Mouse (Mus musculus) lung, embryonic 16.5 days (tissue): ENCODE results near the gene Pole2. TPM values are rescaled to one million over a fixed set of nuclear protein-coding genes. Genes with fewer than 3 reads are reported as not detected.

Experiments
- ATAC-seq: fragments of 200-750 bp; cut with Nextera tagmentation; 2 replicates; pipeline ENCODE4 v1.8.0; 2017; ENCODE audit warnings: low read depth, mild to moderate bottlenecking, moderate library complexity
- H3K27ac ChIP-seq: fragments of 300-500 bp; sonication (generic); 2 replicates; pipeline ENCODE4 v1.5.1; 2014; ENCODE audit warnings: mild to moderate bottlenecking, control low read depth, low read length
- H3K27me3 ChIP-seq: fragments of 300-500 bp; sonication (generic); 2 replicates; pipeline ENCODE4 v1.6.1; 2014; ENCODE audit warnings: low read depth, low read length, mixed read lengths; ENCODE audit not compliant: control insufficient read depth, insufficient read depth
- H3K36me3 ChIP-seq: fragments of 300-500 bp; sonication (generic); 2 replicates; pipeline ENCODE4 v1.6.1; 2014; ENCODE audit warnings: low read length; ENCODE audit not compliant: control insufficient read depth, insufficient read depth
- H3K4me1 ChIP-seq: fragments of 300-500 bp; sonication (generic); replicated peaks from 2 replicates; pipeline ENCODE4 v1.6.1; 2014; ENCODE audit warnings: low read length, mixed read lengths; ENCODE audit not compliant: control insufficient read depth, insufficient read depth
- H3K4me2 ChIP-seq: fragments of 300-500 bp; sonication (generic); 2 replicates; pipeline ENCODE4 v1.6.1; 2014; ENCODE audit warnings: low read depth, low read length, control low read depth
- H3K4me3 ChIP-seq: fragments of 300-500 bp; sonication (generic); 2 replicates; pipeline ENCODE4 v1.5.1; 2014; ENCODE audit warnings: mild to moderate bottlenecking, low read length, control low read depth
- H3K9ac ChIP-seq: fragments of 300-500 bp; sonication (generic); 2 replicates; pipeline ENCODE4 v1.6.1; 2014; ENCODE audit warnings: low read length, control low read depth
- H3K9me3 ChIP-seq: fragments of 300-500 bp; sonication (generic); 2 replicates; pipeline ENCODE4 v1.6.1; 2016; ENCODE audit warnings: low read length; ENCODE audit not compliant: control insufficient read depth
- WGBS: fragments of 180-500 bp; shearing (Covaris S2); extraction: QIAGEN DNeasy Blood & Tissue Kit; methylation state at CpG from one replicate; pipeline ENCODE4 v1.1.7; 2014; 5-methylcytosine and 5-hydroxymethylcytosine counted together
- polyA plus RNA-seq: library from polyadenylated mRNA; unstranded; fragments of >200 nt; fragmentation: Nextera tagmentation; extraction: Ambion mirVana; gene quantifications from 2 replicates; pipeline ENCODE4 v1.2.1, GENCODE M21; 2015

The Pole2 gene
- polyA plus RNA-seq, 1 experiment from 2014 or later, result 28.3 TPM

DNA sequence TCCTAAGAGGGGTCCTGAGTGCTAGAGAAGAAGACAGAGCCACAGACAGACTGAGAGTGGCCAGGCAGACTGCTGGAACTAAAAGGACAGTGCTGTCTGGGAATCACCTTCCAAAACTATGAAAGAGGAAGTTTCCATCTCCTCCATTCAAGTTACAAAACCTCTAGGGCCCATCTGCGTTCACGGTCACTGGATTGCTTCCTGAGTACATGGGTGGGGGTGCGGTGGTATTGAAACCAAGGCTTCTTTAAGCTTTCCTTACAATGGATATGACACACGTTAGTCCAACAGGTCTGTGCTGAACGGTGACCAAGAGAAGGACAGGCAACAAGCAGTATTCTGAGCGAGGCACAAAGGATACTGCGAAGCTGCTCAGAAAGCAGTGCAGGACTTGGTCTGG lies 13.6 kb downstream of the Pole2 start:
- no peak overlapping the region for H3K27ac ChIP-seq
- H3K9me3 ChIP-seq, result no peaks in the 10 kb centered on the region
- ATAC-seq, result no peak
- H3K4me3 ChIP-seq, result no peak overlapping the region
- 88% methylated on average over 7 of the region's 7 CpGs for WGBS
- no peaks in the 10 kb centered on the region for H3K27me3 ChIP-seq
- H3K4me2 ChIP-seq, result no peak overlapping the region
- no peaks in the 10 kb centered on the region for H3K4me1 ChIP-seq
- H3K36me3 ChIP-seq, result peaks cover 14% of the 10 kb centered on the region
- no peak overlapping the region for H3K9ac ChIP-seq

DNA sequence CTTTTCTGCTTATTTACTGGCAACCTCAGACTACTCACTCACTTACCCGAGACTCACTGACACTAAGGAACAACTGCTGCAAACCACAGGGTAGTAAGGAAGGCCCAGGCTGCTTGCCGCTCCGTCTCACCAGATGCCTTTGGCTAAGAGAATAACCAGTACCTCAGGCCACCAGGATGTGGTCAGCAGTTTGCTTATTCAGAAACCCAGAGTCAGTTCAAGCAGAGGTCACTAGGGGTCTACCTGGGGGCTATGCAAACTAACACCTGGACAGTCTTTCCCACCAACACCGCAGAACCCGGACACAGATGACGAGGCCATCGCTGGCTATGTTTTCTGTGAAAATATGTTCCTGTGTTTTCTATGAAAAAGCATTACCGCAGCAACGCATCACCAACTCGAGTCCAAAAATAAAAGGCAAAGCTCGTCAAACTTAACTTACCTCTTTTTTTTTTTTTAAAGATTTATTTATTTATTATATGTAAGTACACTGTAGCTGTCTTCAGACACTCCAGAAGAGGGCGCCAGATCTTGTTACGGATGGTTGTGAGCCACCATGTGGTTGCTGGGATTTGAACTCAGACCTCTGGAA lies 14.7 kb downstream of the Pole2 start:
- Histone ChIP-seq H3K9me3 (no peaks in the 10 kb centered on the region), H3K4me3 (no peak overlapping the region), H3K36me3 (peaks cover 19% of the 10 kb centered on the region), H3K9ac (no peak overlapping the region), H3K4me1 (no peaks in the 10 kb centered on the region), H3K27me3 (no peaks in the 10 kb centered on the region), H3K4me2 (no peak overlapping the region), H3K27ac (no peak overlapping the region)
- ATAC-seq, result no peak
- WGBS, result 87% methylated on average over 13 of the region's 13 CpGs

DNA sequence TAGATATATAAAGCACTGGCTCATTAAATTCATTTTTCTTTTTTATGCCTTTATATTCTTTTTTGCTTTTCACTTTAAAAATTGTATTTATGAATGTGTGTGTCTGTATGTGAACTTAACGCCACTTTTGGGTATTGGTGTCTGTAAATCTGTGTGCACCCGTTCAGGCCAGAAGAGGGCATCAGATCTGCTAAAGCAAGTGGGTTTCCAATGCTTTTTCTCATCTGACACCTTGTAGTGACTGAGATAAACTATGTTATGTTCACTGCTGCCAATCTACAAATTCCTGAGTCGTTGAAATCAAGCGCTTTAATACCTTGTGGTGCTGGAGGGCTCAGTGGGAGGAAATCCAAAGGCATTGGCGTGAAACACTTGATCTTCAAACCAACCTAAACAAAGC lies 16.9 kb downstream of the Pole2 start:
- H3K27ac ChIP-seq, result no peak overlapping the region
- no peak for ATAC-seq
- H3K4me1 ChIP-seq, result no peaks in the 10 kb centered on the region
- no peak overlapping the region for H3K4me3 ChIP-seq
- H3K9me3 ChIP-seq, result no peaks in the 10 kb centered on the region
- peaks cover 21% of the 10 kb centered on the region for H3K36me3 ChIP-seq
- H3K9ac ChIP-seq, result no peak overlapping the region
- H3K4me2 ChIP-seq, result no peak overlapping the region
- H3K27me3 ChIP-seq, result no peaks in the 10 kb centered on the region
- WGBS, result 68% methylated on average over 5 of the region's 5 CpGs

DNA sequence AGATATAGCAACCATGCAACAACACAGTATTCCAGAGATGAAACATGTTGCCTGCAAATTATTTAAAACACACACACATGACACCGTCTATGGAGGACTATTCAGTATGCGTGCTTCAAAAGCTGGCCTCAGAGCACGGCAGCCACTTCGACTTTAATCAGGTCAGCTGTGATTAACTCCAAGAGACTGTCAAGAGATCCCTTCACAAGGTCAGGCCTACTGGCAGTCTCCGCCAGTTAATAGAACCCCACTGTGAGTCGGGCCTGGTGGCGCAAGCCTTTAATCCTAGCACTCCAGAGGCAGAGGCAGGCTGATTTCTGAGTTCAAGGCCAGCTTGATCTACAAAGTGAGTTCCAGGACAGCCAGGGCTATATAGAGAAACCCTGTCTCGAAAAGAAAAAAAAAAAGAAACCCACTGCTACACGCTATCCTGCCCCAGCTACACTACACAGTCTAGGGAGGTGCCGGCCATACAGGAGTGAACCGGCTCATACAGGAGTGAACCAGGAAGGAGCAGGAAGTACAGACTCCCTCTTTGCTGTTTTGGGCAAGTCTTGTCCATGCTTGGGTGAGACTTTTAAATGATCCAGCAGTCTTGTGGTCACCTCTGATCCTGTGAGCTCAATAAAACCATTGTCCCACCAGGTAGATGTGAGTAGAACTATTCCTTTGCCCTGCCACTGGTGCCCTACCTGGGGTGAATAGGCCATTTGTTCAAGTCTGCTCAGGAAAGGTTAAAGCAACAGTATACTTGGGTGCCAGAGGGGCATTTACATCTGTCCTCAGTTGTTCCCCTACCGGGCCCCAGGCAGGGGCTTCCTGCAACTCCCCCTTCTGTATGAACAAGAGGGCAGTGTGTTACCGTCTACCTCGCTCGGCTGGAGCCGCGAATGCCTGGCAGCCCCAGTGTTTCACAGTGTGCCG lies 17.7 kb downstream of the Pole2 start:
- no peaks in the 10 kb centered on the region for H3K9me3 ChIP-seq
- H3K4me2 ChIP-seq, result no peak overlapping the region
- H3K4me1 ChIP-seq, result no peaks in the 10 kb centered on the region
- H3K4me3 ChIP-seq, result no peak overlapping the region
- WGBS, result 89% methylated on average over 18 of the region's 18 CpGs
- ATAC-seq, result no peak
- H3K27ac ChIP-seq, result no peak overlapping the region
- no peak overlapping the region for H3K9ac ChIP-seq
- H3K27me3 ChIP-seq, result no peaks in the 10 kb centered on the region
- H3K36me3 ChIP-seq, result peaks cover 19% of the 10 kb centered on the region

DNA sequence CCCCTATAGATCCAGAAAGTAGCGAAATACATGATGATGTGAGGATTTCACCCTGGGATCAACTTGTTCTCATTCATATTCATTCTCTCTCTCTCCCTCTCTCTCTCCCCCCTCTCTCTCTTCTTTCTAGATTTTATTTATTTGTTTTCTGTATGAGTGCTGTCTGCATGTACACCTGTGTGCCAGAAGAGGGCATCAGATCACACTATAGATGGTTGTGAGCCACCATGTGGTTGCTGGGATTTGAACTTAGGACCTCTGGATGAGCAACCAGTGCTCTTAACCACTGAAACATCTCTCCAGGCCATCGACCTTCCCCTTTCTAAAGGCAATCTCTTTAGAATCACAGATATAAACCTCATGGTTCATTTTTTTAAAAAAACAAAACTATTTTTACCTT lies 19.5 kb downstream of the Pole2 start:
- Histone ChIP-seq H3K4me2 (no peak overlapping the region), H3K36me3 (peaks cover 22% of the 10 kb centered on the region), H3K9me3 (no peaks in the 10 kb centered on the region), H3K4me3 (no peak overlapping the region), H3K27me3 (no peaks in the 10 kb centered on the region), H3K9ac (no peak overlapping the region), H3K4me1 (no peaks in the 10 kb centered on the region), H3K27ac (no peak overlapping the region)
- 92% methylated on average over 2 of the region's 2 CpGs for WGBS
- ATAC-seq, result no peak

DNA sequence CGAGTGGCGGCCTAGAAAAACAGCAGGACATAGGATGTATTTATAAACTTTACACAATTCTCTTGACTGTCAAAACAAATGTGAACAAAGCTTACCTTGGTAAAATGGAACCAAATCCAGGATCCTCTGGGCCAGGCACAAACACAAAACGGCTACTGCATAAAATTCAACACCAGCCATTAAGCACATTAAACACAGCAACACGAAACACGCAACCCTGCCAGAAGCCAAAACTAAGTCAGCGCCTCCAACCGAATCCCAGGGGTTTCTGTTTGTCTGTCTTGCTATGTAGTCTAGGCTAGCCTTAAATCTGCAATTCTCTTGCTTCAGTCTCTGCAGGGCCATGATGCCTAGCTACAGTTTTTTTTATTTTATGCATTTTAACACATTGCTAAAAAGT lies 20.1 kb downstream of the Pole2 start:
- H3K4me2 ChIP-seq, result no peak overlapping the region
- H3K9me3 ChIP-seq, result no peaks in the 10 kb centered on the region
- H3K36me3 ChIP-seq, result peaks cover 18% of the 10 kb centered on the region
- no peak overlapping the region for H3K27ac ChIP-seq
- no peaks in the 10 kb centered on the region for H3K4me1 ChIP-seq
- H3K9ac ChIP-seq, result no peak overlapping the region
- H3K4me3 ChIP-seq, result no peak overlapping the region
- H3K27me3 ChIP-seq, result no peaks in the 10 kb centered on the region
- no peak for ATAC-seq
- WGBS, result 93% methylated on average over 7 of the region's 7 CpGs

DNA sequence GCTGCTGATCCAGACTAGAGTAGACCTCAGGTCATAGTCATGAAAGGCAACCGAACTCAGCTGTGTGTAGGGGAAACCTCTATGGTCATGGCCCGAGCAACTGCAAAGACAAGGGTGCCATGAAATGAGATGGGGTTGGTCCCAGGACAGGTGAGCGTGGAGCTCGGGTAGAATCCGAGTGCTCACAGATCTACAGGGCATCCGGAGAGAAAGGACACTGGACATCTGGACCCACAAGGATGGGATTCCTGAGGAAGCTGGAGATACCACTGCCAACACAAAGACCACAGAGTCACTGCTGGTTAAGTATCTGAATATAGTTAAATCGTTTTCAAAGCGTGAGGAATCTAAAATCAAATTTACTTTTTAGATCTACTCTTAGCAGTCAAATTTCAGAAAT lies 20.6 kb downstream of the Pole2 start:
- ATAC-seq, result no peak
- Histone ChIP-seq H3K4me3 (no peak overlapping the region), H3K4me1 (no peaks in the 10 kb centered on the region), H3K9me3 (no peaks in the 10 kb centered on the region), H3K9ac (no peak overlapping the region), H3K36me3 (peaks cover 16% of the 10 kb centered on the region), H3K27me3 (no peaks in the 10 kb centered on the region), H3K27ac (no peak overlapping the region), H3K4me2 (no peak overlapping the region)
- 86% methylated on average over 8 of the region's 8 CpGs for WGBS

DNA sequence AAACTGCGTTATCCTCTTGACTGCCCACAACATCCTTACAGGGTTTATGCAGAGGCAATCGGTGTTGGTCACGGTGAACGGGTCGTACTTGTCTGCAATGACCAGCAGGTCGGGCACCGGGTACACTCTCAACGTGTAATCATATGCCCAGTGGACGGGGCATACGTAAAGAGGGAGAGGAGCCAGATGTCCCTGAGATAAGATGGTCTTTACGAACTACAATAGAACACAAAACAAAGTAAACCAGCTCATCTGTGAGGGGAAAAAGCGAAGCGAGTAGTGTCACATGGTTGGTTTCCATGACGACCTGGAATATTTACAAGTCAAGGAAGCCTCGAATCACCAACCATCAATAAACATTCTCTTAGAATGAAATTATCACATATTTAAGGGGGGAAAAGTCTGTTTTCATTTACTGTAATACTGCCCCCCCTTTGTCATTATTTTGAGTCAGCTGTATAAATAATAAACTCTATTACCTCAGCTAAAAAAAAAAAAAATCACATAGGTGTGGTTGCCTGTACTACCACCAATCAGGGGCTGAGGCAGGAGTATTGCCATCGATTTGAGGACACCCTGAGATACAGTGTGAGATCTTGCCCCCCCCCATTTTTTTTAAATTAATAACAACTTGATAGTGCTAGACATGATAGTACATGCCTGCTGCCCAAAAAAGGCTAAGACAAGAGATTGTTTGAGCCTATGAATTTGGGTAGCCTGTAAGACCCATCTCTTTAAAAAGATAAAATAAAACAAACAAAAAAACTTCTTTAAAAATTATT lies 23.8 kb downstream of the Pole2 start, which contains the start of gene Gm49384:
Gene Gm49384 (minus strand): TSS at position 216 of the 782 bp plus-strand sequence.
- H3K27ac ChIP-seq, result no peak within 1 kb of the TSS
- H3K4me1 ChIP-seq, result peaks cover 3% of the 10 kb centered on the region; the same call in 1 of the 2 replicates
- 78% methylated on average over 16 of the region's 16 CpGs for WGBS
- H3K4me3 ChIP-seq, result no peak within 1 kb of the TSS
- no peak within 1 kb of the TSS for H3K9ac ChIP-seq
- H3K27me3 ChIP-seq, result no peaks in the 10 kb centered on the region
- ATAC-seq, result no peak
- no peak within 1 kb of the TSS for H3K4me2 ChIP-seq
- peaks cover 21% of the 10 kb centered on the region for H3K36me3 ChIP-seq
- H3K9me3 ChIP-seq, result no peaks in the 10 kb centered on the region

DNA sequence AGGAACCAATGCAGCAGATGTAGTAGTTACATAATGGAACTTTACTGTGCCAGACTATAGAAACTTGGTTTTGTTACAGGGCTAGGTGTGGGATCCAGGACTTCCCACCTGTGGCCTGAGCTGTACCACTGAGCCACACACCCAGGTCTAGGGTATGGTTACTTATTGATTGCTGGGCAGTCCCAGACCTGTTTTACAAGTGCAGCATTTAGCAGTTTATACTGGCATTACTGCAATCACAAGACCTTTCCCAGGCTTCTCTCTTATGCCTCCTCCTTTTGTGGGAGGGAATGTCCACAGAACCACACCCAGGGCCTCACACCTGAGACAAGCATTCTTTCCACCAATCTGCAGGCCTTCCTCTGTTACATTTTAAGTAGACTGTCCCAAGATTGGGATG lies 29.0 kb downstream of the Pole2 start:
- H3K36me3 ChIP-seq, result peaks cover 14% of the 10 kb centered on the region
- no peak overlapping the region for H3K27ac ChIP-seq
- peaks cover 21% of the 10 kb centered on the region for H3K4me1 ChIP-seq
- no peak overlapping the region for H3K9ac ChIP-seq
- H3K27me3 ChIP-seq, result no peaks in the 10 kb centered on the region
- H3K4me2 ChIP-seq, result no peak overlapping the region; the same call in 1 of the 2 replicates
- H3K9me3 ChIP-seq, result no peaks in the 10 kb centered on the region
- no peak overlapping the region for H3K4me3 ChIP-seq
- no peak for ATAC-seq
